Mouse (Mus musculus): ENCODE measurements around the gene Hesx1. TPM values are rescaled to one million over a fixed set of nuclear protein-coding genes. Genes with fewer than 3 reads are reported as not detected.

The Hesx1 gene
- not detected for total RNA-seq (2023)

GRCm38 (mm10) chr14:26994211-26994741, at the start of gene Hesx1:
Gene Hesx1 (plus strand): TSS chr14:26994416.

GRCm38 (mm10) chr14:26971106-26971789, 23.0 kb upstream of the Hesx1 start, which contains the start of gene Appl1:
Gene Appl1 (minus strand): TSS chr14:26971232.

GRCm38 (mm10) chr14:27038783-27039182, 44.6 kb downstream of the Hesx1 start, which contains the start of gene Il17rd:
Gene Il17rd (plus strand): TSS chr14:27038941.

Other genes with a start within 250 kb of the Hesx1 start
- gene Asb14, start 99.9 kb upstream of the Hesx1 start, total RNA-seq (2023) = not detected
- gene Appl1, start 23.2 kb upstream of the Hesx1 start, total RNA-seq (2023) = 49.7 TPM
- 0.68 TPM for gene Il17rd, start 44.5 kb downstream of the Hesx1 start, total RNA-seq (2023)
- gene Arhgef3, start 120.5 kb downstream of the Hesx1 start, total RNA-seq (2023) = 94.0 TPM

All from CD4-positive naive resting alpha-beta T cell, adult 57 days (primary cell).